Comparison of ENCODE assay signal across 18 mouse cellular contexts in genomic region chr11:35305111-35305510, GRCm38 (mm10).
A peak's percentile ranks its signal among the peaks of the same experiment; 100 is the strongest.
DNase-seq lines count a peak whose midpoint lies in the region; ATAC-seq and TF ChIP-seq lines count a peak whose summit lies in the region.
"Had no signal": no experiment of that assay in that cellular context is flagged by ENCODE, and none has a peak within 500 bp of the region (broad histone marks: within the 10 kb centered on the region; RNA-seq: fewer than 3 reads in every experiment).

No protein-coding gene starts in this region.

- H3K9ac ChIP-seq in forebrain, embryonic 13.5 days, result no peak overlapping the region
- H3K9ac ChIP-seq in forebrain, embryonic 11.5 days (ENCODE audit: low read length), result no peak overlapping the region
- no peak overlapping the region for H3K9ac ChIP-seq in kidney, postnatal 0 days (ENCODE audit: low read depth, low read length)
- H3K9ac ChIP-seq: embryonic facial prominence, embryonic 15.5 days; intestine, embryonic 15.5 days; midbrain, embryonic 12.5 days had no signal

- H3K36me3 ChIP-seq in forebrain, embryonic 13.5 days (ENCODE audit: poor library complexity, severe bottlenecking), result no peaks in the 10 kb centered on the region
- no peaks in the 10 kb centered on the region for H3K36me3 ChIP-seq in forebrain, embryonic 11.5 days (ENCODE audit: control insufficient read depth, insufficient read depth, low read length)
- H3K36me3 ChIP-seq in kidney, postnatal 0 days (ENCODE audit: insufficient read depth, low read length), result no peaks in the 10 kb centered on the region
- H3K36me3 ChIP-seq: embryonic facial prominence, embryonic 15.5 days; heart, embryonic 10.5 days; intestine, embryonic 15.5 days; midbrain, embryonic 12.5 days had no signal

- TF ChIP-seq CTCF in kidney, postnatal 0 days (IDR thresholded peaks at IDR 0.05; ENCODE audit: low read depth), result no peak

- H3K4me1 ChIP-seq in forebrain, embryonic 13.5 days, result peaks cover 30% of the 10 kb centered on the region
- H3K4me1 ChIP-seq in forebrain, embryonic 11.5 days (replicated peaks; ENCODE audit: control insufficient read depth, insufficient read depth, low read length), result no peaks in the 10 kb centered on the region
- H3K4me1 ChIP-seq in kidney, postnatal 0 days (replicated peaks; ENCODE audit: insufficient read depth, low read length), result peaks cover 13% of the 10 kb centered on the region; the same call in 1 of the 2 replicates
- H3K4me1 ChIP-seq: intestine, embryonic 15.5 days had no signal

- 46% methylated on average over 5 of the region's 5 CpGs for WGBS in forebrain, embryonic 13.5 days
- WGBS in forebrain, embryonic 11.5 days, result 54% methylated on average over 5 of the region's 5 CpGs
- WGBS in kidney, postnatal 0 days, result 50% methylated on average over 5 of the region's 5 CpGs

- 0 out of 2 replicates have a peak, but pooled peaks cover 4% of the 10 kb centered on the region for H3K27me3 ChIP-seq in forebrain, embryonic 13.5 days
- H3K27me3 ChIP-seq in forebrain, embryonic 11.5 days (ENCODE audit: control insufficient read depth, insufficient read depth, low read length), result no peaks in the 10 kb centered on the region
- H3K27me3 ChIP-seq in kidney, postnatal 0 days (ENCODE audit: insufficient read depth, low read length), result no peaks in the 10 kb centered on the region
- H3K27me3 ChIP-seq: embryonic facial prominence, embryonic 15.5 days; intestine, embryonic 15.5 days; Patski had no signal

- H3K27ac ChIP-seq in forebrain, embryonic 13.5 days, result no peak overlapping the region
- H3K27ac ChIP-seq in forebrain, embryonic 11.5 days (ENCODE audit: low read depth, low read length), result no peak overlapping the region
- no peak overlapping the region for H3K27ac ChIP-seq in kidney, postnatal 0 days
- H3K27ac ChIP-seq: embryonic facial prominence, embryonic 15.5 days; heart, embryonic 10.5 days; intestine, embryonic 15.5 days; midbrain, embryonic 12.5 days had no signal

- no peak overlapping the region for H3K4me2 ChIP-seq in forebrain, embryonic 13.5 days
- no peak overlapping the region for H3K4me2 ChIP-seq in forebrain, embryonic 11.5 days (ENCODE audit: low read depth, low read length, severe bottlenecking)
- no peak overlapping the region for H3K4me2 ChIP-seq in kidney, postnatal 0 days (ENCODE audit: low read length)
- H3K4me2 ChIP-seq: embryonic facial prominence, embryonic 15.5 days; intestine, embryonic 15.5 days; midbrain, embryonic 12.5 days had no signal

- intact Hi-C loops in heart, postnatal 14 days (cut with DNase I), result no loop called here

- no peaks in the 10 kb centered on the region for H3K9me3 ChIP-seq in forebrain, embryonic 13.5 days (replicated peaks)
- no peaks in the 10 kb centered on the region for H3K9me3 ChIP-seq in forebrain, embryonic 11.5 days (ENCODE audit: control insufficient read depth, low read length)
- H3K9me3 ChIP-seq in kidney, postnatal 0 days (replicated peaks; ENCODE audit: low read length), result no peaks in the 10 kb centered on the region
- H3K9me3 ChIP-seq: embryonic facial prominence, embryonic 15.5 days; heart, embryonic 10.5 days; intestine, embryonic 15.5 days; midbrain, embryonic 12.5 days had no signal

- H3K4me3 ChIP-seq in forebrain, embryonic 13.5 days, result no peak overlapping the region
- no peak overlapping the region for H3K4me3 ChIP-seq in forebrain, embryonic 11.5 days (ENCODE audit: low read depth, low read length)
- H3K4me3 ChIP-seq in kidney, postnatal 0 days (replicated peaks; ENCODE audit: low read depth, low read length), result no peak overlapping the region
- H3K4me3 ChIP-seq: embryonic facial prominence, embryonic 15.5 days; heart, embryonic 10.5 days; intestine, embryonic 15.5 days; midbrain, embryonic 12.5 days had no signal

- no peak for DNase-seq in forebrain, embryonic 11.5 days (ENCODE audit: low spot score)
- DNase-seq in kidney, postnatal 0 days (ENCODE audit: low spot score), result peak; percentile 61
- no peak for DNase-seq in kidney, postnatal 36 days
- peak; percentile 88 to 95 for DNase-seq in cerebellum, postnatal 10 days
- no peak for DNase-seq in heart, postnatal 14 days
- DNase-seq in ovary, postnatal 10 days (ENCODE audit: low spot score), result no peak
- DNase-seq: gastrocnemius, postnatal 36 days; lung, adult 2 months; lung, postnatal 4 days; right cerebral cortex, postnatal 14 days; thymus, postnatal 4 days had no signal

- 0 out of 2 replicates have a peak, but pooled peaks have one; percentile 40 for ATAC-seq in forebrain, embryonic 13.5 days
- no peak for ATAC-seq in forebrain, embryonic 11.5 days (replicated peaks; ENCODE audit: low FRiP score)
- peak; percentile 65 for ATAC-seq in kidney, postnatal 0 days (replicated peaks; ENCODE audit: low FRiP score, low read depth)
- ATAC-seq in cerebellum, adult (ENCODE audit: insufficient number of reproducible peaks, low FRiP score, low TSS enrichment), result peak; percentile 77
- ATAC-seq: intestine, embryonic 15.5 days; Patski had no signal

Comparison
In these comparisons a context has a peak if more than half of its experiments do, and no peak if none do; other contexts are left out.
1. DNase-seq: peak in kidney, postnatal 0 days (single experiment) and cerebellum, postnatal 10 days (2 of 2); none in forebrain, embryonic 11.5 days (single experiment), kidney, postnatal 36 days (0 of 2), heart, postnatal 14 days (0 of 2) and ovary, postnatal 10 days (single experiment).